Mouse (Mus musculus): ENCODE data around the gene Xkr7. TPM values are rescaled to one million over a fixed set of nuclear protein-coding genes. Genes with fewer than 3 reads are reported as not detected.

The Xkr7 gene
- polyA plus RNA-seq, 1 experiment from 2014 or later: 0.45 TPM

DNA sequence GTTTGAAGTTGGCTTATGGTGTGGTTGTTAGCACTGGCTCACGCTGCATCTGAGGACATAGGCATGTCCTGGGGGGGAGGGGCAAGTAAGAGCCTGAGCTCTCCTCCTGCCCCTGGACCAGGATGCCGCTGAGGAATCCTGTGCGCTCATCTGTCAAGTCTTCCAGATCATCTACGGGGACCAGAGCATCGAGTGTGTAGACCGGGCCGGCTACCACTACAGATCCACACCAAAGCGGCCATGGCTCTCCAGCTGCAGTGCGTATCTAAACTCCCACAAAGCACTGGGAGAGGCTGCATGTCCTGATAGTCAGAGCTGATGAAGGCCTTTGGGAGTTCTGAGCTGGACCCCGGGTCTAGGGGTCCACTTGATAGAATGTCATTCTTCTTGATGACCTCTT is 43.0 kb downstream of the Xkr7 start:
- Histone ChIP-seq H3K9ac (ENCODE audit: low read depth, low read length) (no peak overlapping the region), H3K36me3 (ENCODE audit: control insufficient read depth, insufficient read depth, low read length) (no peaks in the 10 kb centered on the region), H3K4me3 (ENCODE audit: low read depth, low read length) (no peak overlapping the region), H3K4me1 (replicated peaks; ENCODE audit: control insufficient read depth, insufficient read depth, low read length) (no peaks in the 10 kb centered on the region; the same call in 1 of the 2 replicates), H3K27me3 (ENCODE audit: control insufficient read depth, insufficient read depth, low read length) (peaks cover 35% of the 10 kb centered on the region), H3K4me2 (replicated peaks; ENCODE audit: low read depth, low read length) (no peak overlapping the region), H3K27ac (ENCODE audit: low read depth, low read length) (no peak overlapping the region), H3K9me3 (ENCODE audit: control insufficient read depth, low read length) (no peaks in the 10 kb centered on the region)
- 89% methylated on average over 10 of the region's 10 CpGs for WGBS
- ATAC-seq (ENCODE audit: low FRiP score): no peak
- DNase-seq (ENCODE audit: low spot score): no peak

DNA sequence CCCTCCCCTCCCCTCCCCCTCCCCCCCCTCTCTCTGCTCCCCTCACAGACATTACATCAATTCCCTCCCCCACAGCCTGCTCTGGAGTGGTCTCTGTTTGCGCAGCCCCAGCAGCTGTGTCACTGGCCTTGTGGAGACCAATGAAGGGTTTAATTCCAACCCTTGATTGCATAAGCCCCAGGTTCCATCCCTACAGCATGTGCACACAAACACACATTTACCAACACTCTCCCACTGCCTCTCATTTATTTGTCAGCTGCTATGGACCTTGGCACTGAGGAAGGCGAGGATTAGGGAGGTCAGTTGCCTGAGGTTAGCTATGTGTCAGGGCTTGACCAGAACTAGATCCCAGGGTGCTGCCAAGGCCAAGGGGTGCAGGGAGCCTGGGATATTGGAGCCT is 44.3 kb downstream of the Xkr7 start:
- H3K9me3 ChIP-seq (ENCODE audit: control insufficient read depth, low read length): no peaks in the 10 kb centered on the region
- H3K27ac ChIP-seq (ENCODE audit: low read depth, low read length): no peak overlapping the region
- DNase-seq (ENCODE audit: low spot score) (no peak), ATAC-seq (ENCODE audit: low FRiP score) (no peak)
- H3K9ac ChIP-seq (ENCODE audit: low read depth, low read length): no peak overlapping the region
- H3K4me1 ChIP-seq (replicated peaks; ENCODE audit: control insufficient read depth, insufficient read depth, low read length): no peaks in the 10 kb centered on the region; the same call in 1 of the 2 replicates
- no peak overlapping the region for H3K4me3 ChIP-seq (ENCODE audit: low read depth, low read length)
- 62% methylated on average over 2 of the region's 2 CpGs for WGBS
- peaks cover 22% of the 10 kb centered on the region for H3K27me3 ChIP-seq (ENCODE audit: control insufficient read depth, insufficient read depth, low read length)
- H3K4me2 ChIP-seq (replicated peaks; ENCODE audit: low read depth, low read length): no peak overlapping the region
- H3K36me3 ChIP-seq (ENCODE audit: control insufficient read depth, insufficient read depth, low read length): no peaks in the 10 kb centered on the region

DNA sequence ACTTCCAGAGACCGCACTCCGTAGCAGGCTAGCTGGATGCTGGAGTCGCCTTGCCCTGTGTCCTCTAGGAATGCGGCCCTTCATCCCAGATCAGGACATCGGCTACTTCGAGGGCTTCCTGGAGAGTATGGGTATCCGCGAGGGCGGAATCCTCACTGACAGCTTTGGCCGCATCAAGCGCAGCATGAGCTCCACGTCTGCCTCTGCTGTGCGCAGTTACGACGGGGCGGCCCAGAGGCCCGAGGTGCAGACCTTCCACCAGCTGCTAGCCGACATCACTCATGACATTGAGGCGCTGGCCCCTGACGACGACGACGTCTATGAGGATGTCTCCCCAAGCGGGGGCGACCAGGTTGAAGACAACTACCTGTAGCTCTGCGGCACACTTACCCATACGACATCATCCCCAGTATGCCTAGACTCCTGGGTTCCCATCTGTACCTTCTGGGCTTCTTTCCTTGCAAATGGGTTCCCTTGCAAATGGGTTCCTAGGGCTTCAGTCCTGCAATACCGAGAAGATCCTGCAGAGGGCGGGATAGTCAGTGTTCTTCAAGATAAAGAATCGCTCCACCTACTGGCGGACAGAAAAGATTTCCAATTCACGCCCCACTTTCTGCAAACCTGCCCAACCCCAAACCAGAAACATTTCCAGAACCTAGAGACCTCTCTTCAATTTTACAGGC is 49.3 kb downstream of the Xkr7 start:
- DNase-seq (ENCODE audit: low spot score) (peak; percentile 95), ATAC-seq (ENCODE audit: low FRiP score) (0 out of 2 replicates have a peak, but pooled peaks have one; percentile 30)
- no peaks in the 10 kb centered on the region for H3K4me1 ChIP-seq (replicated peaks; ENCODE audit: control insufficient read depth, insufficient read depth, low read length)
- H3K27me3 ChIP-seq (ENCODE audit: control insufficient read depth, insufficient read depth, low read length): no peaks in the 10 kb centered on the region
- no peak overlapping the region for H3K27ac ChIP-seq (ENCODE audit: low read depth, low read length)
- no peak overlapping the region for H3K9ac ChIP-seq (ENCODE audit: low read depth, low read length)
- H3K9me3 ChIP-seq (ENCODE audit: control insufficient read depth, low read length): no peaks in the 10 kb centered on the region
- H3K36me3 ChIP-seq (ENCODE audit: control insufficient read depth, insufficient read depth, low read length): no peaks in the 10 kb centered on the region
- no peak overlapping the region for H3K4me2 ChIP-seq (replicated peaks; ENCODE audit: low read depth, low read length)
- no peak overlapping the region for H3K4me3 ChIP-seq (ENCODE audit: low read depth, low read length)
- WGBS: 34% methylated on average over 32 of the region's 32 CpGs

DNA sequence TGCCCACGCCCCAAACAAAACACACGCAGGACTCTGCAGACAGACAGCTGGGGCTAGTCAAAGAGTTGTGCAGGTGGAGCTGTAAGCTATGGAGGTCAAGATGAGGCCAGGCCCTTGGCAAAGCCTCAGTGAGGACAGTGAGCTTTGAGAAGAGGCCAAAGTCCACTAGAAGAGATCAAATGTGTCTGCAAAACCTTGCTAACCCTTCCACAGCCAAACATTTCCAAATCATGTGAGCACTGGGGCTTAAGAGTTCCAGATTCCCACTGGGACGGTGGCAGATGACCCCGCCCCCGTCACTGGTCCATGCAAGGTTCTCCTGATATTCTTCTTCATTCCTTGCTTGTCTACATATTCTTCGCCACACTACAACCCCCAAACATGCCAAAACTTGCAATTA is 50.2 kb downstream of the Xkr7 start:
- no peak overlapping the region for H3K4me3 ChIP-seq (ENCODE audit: low read depth, low read length)
- H3K4me1 ChIP-seq (replicated peaks; ENCODE audit: control insufficient read depth, insufficient read depth, low read length): no peaks in the 10 kb centered on the region
- H3K9me3 ChIP-seq (ENCODE audit: control insufficient read depth, low read length): no peaks in the 10 kb centered on the region
- no peak overlapping the region for H3K27ac ChIP-seq (ENCODE audit: low read depth, low read length)
- H3K4me2 ChIP-seq (replicated peaks; ENCODE audit: low read depth, low read length): no peak overlapping the region
- 83% methylated on average over 6 of the region's 6 CpGs for WGBS
- H3K9ac ChIP-seq (ENCODE audit: low read depth, low read length): no peak overlapping the region
- H3K36me3 ChIP-seq (ENCODE audit: control insufficient read depth, insufficient read depth, low read length): no peaks in the 10 kb centered on the region
- ATAC-seq (ENCODE audit: low FRiP score) (no peak), DNase-seq (ENCODE audit: low spot score) (no peak)
- no peaks in the 10 kb centered on the region for H3K27me3 ChIP-seq (ENCODE audit: control insufficient read depth, insufficient read depth, low read length)

DNA sequence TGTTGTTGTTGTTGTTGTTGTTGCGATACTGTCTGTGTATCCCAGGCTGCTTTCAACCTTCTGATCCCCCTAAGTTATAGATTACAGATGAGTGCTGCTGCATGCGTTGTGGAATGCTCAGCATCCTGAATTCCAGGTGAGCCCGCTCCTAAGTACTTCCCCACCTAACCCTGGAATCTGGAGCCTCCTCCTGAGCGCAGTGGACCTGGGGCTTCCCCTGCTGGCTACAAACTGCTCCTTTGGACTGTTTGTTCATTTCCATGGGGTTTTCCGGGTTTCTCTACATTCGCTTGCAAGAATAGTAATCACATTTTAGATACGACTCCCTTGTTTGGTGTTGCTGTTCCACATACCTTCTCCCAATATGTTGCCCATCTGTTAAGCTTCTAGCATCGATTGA is 51.6 kb downstream of the Xkr7 start:
- no peaks in the 10 kb centered on the region for H3K27me3 ChIP-seq (ENCODE audit: control insufficient read depth, insufficient read depth, low read length)
- no peaks in the 10 kb centered on the region for H3K36me3 ChIP-seq (ENCODE audit: control insufficient read depth, insufficient read depth, low read length)
- H3K4me1 ChIP-seq (replicated peaks; ENCODE audit: control insufficient read depth, insufficient read depth, low read length): no peaks in the 10 kb centered on the region
- H3K4me3 ChIP-seq (ENCODE audit: low read depth, low read length): no peak overlapping the region
- no peak overlapping the region for H3K9ac ChIP-seq (ENCODE audit: low read depth, low read length)
- 92% methylated on average over 8 of the region's 8 CpGs for WGBS
- DNase-seq (ENCODE audit: low spot score) (no peak), ATAC-seq (ENCODE audit: low FRiP score) (no peak)
- no peaks in the 10 kb centered on the region for H3K9me3 ChIP-seq (ENCODE audit: control insufficient read depth, low read length)
- H3K4me2 ChIP-seq (replicated peaks; ENCODE audit: low read depth, low read length): no peak overlapping the region
- no peak overlapping the region for H3K27ac ChIP-seq (ENCODE audit: low read depth, low read length)

DNA sequence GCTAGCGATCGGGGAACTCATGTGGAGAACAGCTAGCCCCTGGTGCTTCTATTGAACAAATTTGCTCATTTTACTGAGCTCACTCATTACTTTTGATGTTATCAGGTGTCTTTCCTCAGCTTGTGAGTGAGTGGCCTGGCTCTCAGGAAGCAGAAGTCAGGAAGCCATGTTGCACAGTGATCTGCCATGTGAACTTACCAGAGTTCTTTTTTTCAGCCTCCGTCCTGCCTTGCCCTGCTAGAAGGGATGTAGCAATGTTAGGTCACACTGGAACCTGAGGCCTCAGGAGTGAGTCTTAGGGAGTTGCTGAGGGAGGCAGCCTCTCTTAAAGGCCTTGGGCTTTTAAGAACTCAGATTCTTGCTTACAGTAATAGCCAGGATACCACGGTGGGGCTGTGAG is 52.2 kb downstream of the Xkr7 start:
- DNase-seq (ENCODE audit: low spot score): no peak
- H3K36me3 ChIP-seq (ENCODE audit: control insufficient read depth, insufficient read depth, low read length): no peaks in the 10 kb centered on the region
- no peaks in the 10 kb centered on the region for H3K4me1 ChIP-seq (replicated peaks; ENCODE audit: control insufficient read depth, insufficient read depth, low read length)
- ATAC-seq (ENCODE audit: low FRiP score): no peak
- no peak overlapping the region for H3K4me3 ChIP-seq (ENCODE audit: low read depth, low read length)
- H3K27ac ChIP-seq (ENCODE audit: low read depth, low read length): no peak overlapping the region
- WGBS: 89% methylated on average over 4 of the region's 4 CpGs
- H3K27me3 ChIP-seq (ENCODE audit: control insufficient read depth, insufficient read depth, low read length): no peaks in the 10 kb centered on the region
- H3K9ac ChIP-seq (ENCODE audit: low read depth, low read length): no peak overlapping the region
- no peaks in the 10 kb centered on the region for H3K9me3 ChIP-seq (ENCODE audit: control insufficient read depth, low read length)
- no peak overlapping the region for H3K4me2 ChIP-seq (replicated peaks; ENCODE audit: low read depth, low read length)

DNA sequence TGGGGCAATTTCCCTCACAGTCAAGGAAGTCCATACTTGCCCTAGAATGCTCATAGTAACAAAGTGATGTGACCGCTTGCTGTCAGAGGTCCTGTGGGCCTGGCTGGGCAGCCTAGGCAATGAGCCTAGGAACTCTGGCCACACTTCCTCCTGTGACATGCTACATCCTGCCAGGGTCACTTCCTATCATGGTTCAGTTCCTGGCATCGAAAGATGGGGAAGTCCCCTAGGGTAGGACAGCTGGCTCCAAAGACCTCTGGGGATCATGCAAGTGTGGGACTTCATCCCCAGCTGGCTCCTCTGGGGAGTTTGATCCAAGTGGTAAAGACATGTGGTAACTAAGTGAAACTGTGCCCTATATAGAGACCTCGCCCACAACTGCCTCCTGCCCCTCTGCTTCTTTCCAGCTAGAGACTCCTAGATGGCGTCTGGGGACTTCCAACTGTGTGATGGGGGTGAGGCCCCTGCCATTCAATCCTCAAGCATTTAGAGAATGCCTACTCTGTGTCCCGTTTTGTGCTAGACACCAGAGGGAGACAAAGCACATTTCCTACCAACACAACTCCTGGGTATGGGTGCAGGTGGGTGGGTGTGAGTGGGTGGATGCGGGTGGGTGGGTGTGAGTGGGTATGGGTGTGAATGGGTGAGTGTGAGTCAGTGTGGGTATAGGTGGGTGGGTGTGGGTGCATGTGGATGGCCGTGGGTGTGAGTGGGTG is 52.8 kb downstream of the Xkr7 start:
- Histone ChIP-seq H3K27me3 (ENCODE audit: control insufficient read depth, insufficient read depth, low read length) (no peaks in the 10 kb centered on the region), H3K4me1 (replicated peaks; ENCODE audit: control insufficient read depth, insufficient read depth, low read length) (no peaks in the 10 kb centered on the region), H3K27ac (ENCODE audit: low read depth, low read length) (no peak overlapping the region), H3K9me3 (ENCODE audit: control insufficient read depth, low read length) (no peaks in the 10 kb centered on the region), H3K9ac (ENCODE audit: low read depth, low read length) (no peak overlapping the region), H3K4me2 (replicated peaks; ENCODE audit: low read depth, low read length) (no peak overlapping the region), H3K4me3 (ENCODE audit: low read depth, low read length) (no peak overlapping the region), H3K36me3 (ENCODE audit: control insufficient read depth, insufficient read depth, low read length) (no peaks in the 10 kb centered on the region)
- 72% methylated on average over 7 of the region's 7 CpGs for WGBS
- no peak for ATAC-seq (ENCODE audit: low FRiP score)
- DNase-seq (ENCODE audit: low spot score): no peak

DNA sequence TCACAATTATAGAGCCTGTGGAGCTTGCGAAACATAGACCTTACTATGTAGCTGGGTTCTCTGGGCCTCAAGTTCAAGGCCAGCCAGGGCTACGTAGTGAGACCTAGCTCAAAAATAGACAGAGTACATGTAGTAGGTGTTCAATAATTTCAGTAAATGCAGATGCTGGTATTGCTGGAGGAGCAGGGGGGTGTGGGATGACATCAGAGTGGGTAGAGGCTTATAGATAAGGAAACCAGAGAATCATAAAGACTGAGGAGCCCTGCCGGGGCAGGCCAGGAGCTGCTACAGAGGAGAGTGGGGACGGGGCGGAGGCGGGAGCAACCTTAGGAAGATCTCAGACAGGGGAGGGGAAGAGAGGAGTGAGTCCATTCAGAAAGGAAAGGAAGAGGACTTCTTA is 53.9 kb downstream of the Xkr7 start:
- H3K4me2 ChIP-seq (replicated peaks; ENCODE audit: low read depth, low read length): no peak overlapping the region
- 94% methylated on average over 6 of the region's 6 CpGs for WGBS
- H3K4me3 ChIP-seq (ENCODE audit: low read depth, low read length): no peak overlapping the region
- no peak for DNase-seq (ENCODE audit: low spot score)
- no peak for ATAC-seq (ENCODE audit: low FRiP score)
- H3K27ac ChIP-seq (ENCODE audit: low read depth, low read length): no peak overlapping the region
- H3K27me3 ChIP-seq (ENCODE audit: control insufficient read depth, insufficient read depth, low read length): no peaks in the 10 kb centered on the region
- no peaks in the 10 kb centered on the region for H3K9me3 ChIP-seq (ENCODE audit: control insufficient read depth, low read length)
- H3K9ac ChIP-seq (ENCODE audit: low read depth, low read length): no peak overlapping the region
- H3K4me1 ChIP-seq (replicated peaks; ENCODE audit: control insufficient read depth, insufficient read depth, low read length): no peaks in the 10 kb centered on the region
- H3K36me3 ChIP-seq (ENCODE audit: control insufficient read depth, insufficient read depth, low read length): no peaks in the 10 kb centered on the region

DNA sequence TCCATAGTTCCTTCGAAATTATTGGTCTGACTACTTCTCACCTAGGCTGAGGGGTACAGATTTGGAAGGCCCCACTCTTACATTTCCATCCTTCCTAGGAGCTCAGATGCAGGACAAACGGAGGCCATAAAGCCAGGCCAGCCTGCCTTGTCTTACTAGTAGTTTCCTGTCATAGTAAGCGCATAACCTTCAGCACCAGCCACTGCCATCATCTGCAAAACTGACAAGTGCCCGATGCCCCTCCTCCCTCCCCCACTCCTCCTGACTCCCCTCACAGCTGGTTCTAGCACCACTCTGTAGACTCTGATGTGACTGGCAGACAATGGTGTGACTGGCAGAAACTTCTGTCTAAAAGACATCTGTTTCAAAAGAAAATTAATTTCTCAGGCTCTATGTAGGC is 54.5 kb downstream of the Xkr7 start:
- H3K27ac ChIP-seq (ENCODE audit: low read depth, low read length): no peak overlapping the region
- H3K27me3 ChIP-seq (ENCODE audit: control insufficient read depth, insufficient read depth, low read length): no peaks in the 10 kb centered on the region
- DNase-seq (ENCODE audit: low spot score) (no peak), ATAC-seq (ENCODE audit: low FRiP score) (no peak)
- WGBS: 91% methylated on average over 4 of the region's 4 CpGs
- H3K9me3 ChIP-seq (ENCODE audit: control insufficient read depth, low read length): no peaks in the 10 kb centered on the region
- no peak overlapping the region for H3K4me3 ChIP-seq (ENCODE audit: low read depth, low read length)
- no peak overlapping the region for H3K4me2 ChIP-seq (replicated peaks; ENCODE audit: low read depth, low read length)
- no peak overlapping the region for H3K9ac ChIP-seq (ENCODE audit: low read depth, low read length)
- H3K4me1 ChIP-seq (replicated peaks; ENCODE audit: control insufficient read depth, insufficient read depth, low read length): no peaks in the 10 kb centered on the region
- no peaks in the 10 kb centered on the region for H3K36me3 ChIP-seq (ENCODE audit: control insufficient read depth, insufficient read depth, low read length)
